Mouse (Mus musculus) kidney, adult 2 months (tissue): ENCODE results near the gene Cmss1. TPM values are rescaled to one million over a fixed set of nuclear protein-coding genes. Genes with fewer than 3 reads are reported as not detected.

ENCODE experiments used
- DNase-seq: peaks from one replicate; pipeline ENCODE4 v3.0.0; 2021
- H3K27ac ChIP-seq: fragments of 200-500 bp; 2 replicates; pipeline ENCODE4 v1.5.1; 2012; ENCODE audit warnings: low read depth, low read length, control low read depth, inconsistent platforms; ENCODE audit not compliant: insufficient read depth
- H3K27me3 ChIP-seq: fragments of 200-500 bp; replicated peaks from 2 replicates; pipeline ENCODE4 v1.6.1; 2012; ENCODE audit warnings: mild to moderate bottlenecking, moderate library complexity, low read length, inconsistent platforms; ENCODE audit not compliant: control insufficient read depth, insufficient read depth
- H3K36me3 ChIP-seq: fragments of 200-500 bp; 2 replicates; pipeline ENCODE4 v1.6.1; 2012; ENCODE audit warnings: mild to moderate bottlenecking, moderate library complexity, low read length, inconsistent platforms; ENCODE audit not compliant: control insufficient read depth, insufficient read depth
- H3K4me1 ChIP-seq: fragments of 200-500 bp; 2 replicates; pipeline ENCODE4 v1.6.1; 2011; ENCODE audit warnings: low read length; ENCODE audit not compliant: control insufficient read depth, insufficient read depth
- H3K4me3 ChIP-seq: fragments of 200-500 bp; 2 replicates; pipeline ENCODE4 v1.5.1; 2011; ENCODE audit warnings: mild to moderate bottlenecking, low read depth, low read length, control low read depth; ENCODE audit not compliant: insufficient read depth
- CTCF ChIP-seq: fragments of 200-500 bp; conservative IDR thresholded peaks from 2 replicates; pipeline ENCODE4 v1.5.1; 2011; ENCODE audit warnings: low read depth, mild to moderate bottlenecking, control low read depth, low read length, moderate library complexity, mixed read lengths; ENCODE audit not compliant: insufficient read depth, insufficient read length
- POLR2A ChIP-seq: fragments of 200-500 bp; IDR thresholded peaks from one replicate; pipeline ENCODE4 v1.6.1; 2011; ENCODE audit warnings: low read depth, low read length, control low read depth
- WGBS: fragments of 180-500 bp; shearing (Covaris S2); methylation state at CpG from one replicate; pipeline ENCODE4 v1.1.7; 2018; 5-methylcytosine and 5-hydroxymethylcytosine counted together
- polyA plus RNA-seq: library from polyadenylated mRNA; depleted of rRNA; stranded (reverse); fragments of >200 nt; gene quantifications from 2 replicates; pipeline ENCODE4 v1.2.3, GENCODE M21; 2012

Cmss1 gene
- polyA plus RNA-seq, 1 experiment, result 7.2 TPM

DNA sequence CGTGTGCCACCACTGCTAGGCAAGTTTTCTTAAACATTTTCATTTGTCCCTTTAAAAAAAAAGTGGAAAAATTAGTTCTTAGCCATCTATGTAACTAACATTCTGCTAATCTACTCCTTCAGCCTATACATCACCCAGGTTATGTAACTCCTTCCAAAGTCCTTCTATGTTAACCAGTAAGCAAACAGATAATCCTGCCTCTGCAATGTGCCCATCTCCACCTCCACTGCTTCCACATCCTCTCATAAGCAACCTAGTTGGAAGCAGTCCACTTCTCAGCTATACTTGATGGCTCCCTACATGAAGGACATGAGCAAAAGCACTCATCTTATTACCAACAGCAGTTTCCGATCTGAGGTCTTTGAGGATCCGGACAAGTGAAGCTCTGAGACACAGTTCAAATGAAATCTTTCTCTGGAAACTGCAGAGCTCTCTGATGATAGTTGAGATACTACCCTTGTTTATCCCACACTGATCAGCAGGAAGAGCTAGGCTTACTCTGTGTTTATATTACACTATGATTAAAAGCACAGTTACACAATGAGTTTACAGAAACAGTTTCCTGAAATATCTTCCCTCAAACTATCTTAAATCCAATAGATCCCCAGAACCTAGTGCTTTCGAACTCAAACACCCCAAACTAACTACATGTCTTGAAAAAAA is 9.2 kb downstream of the Cmss1 start:
- H3K27me3 ChIP-seq, result no peaks in the 10 kb centered on the region
- H3K4me3 ChIP-seq, result no peak overlapping the region
- H3K4me1 ChIP-seq, result no peaks in the 10 kb centered on the region
- no peak for DNase-seq
- WGBS, result 89% methylated on average over 4 of the region's 4 CpGs
- no peaks in the 10 kb centered on the region for H3K36me3 ChIP-seq
- TF ChIP-seq POLR2A (no peak), CTCF (no peak)
- H3K27ac ChIP-seq, result no peak overlapping the region

DNA sequence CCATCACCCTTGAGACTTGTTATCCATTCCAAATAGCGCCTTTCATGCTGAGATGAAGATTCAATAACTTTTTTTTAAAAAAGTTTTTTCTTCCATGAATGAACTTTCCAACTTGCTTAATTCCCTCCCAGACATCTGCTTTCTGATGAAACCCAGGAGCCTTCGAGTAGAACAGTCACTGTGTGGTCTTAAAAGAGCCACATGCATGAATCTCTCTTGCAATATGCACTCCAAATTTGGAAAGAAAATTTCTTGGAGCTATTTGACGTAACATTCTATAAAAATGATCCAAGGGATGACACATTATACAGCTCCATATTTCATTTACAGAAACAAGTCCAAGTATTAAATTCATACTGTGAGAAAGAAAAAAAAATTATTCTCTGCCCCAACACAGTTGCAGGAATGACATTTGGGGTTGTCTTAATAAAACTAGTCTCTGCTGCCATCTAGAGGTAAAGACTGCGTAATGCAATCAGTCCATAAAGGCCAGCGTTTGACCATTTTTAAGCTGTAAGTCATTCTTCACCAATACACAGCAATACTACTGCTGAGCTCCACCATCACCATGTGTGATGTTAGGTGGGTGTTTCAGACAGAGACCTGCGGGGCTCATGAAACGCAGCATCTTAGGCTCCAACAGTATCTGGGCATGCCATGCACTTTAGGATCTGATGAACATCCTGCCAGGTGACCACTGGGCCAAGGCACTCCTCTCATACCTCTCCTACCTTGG is 13.1 kb downstream of the Cmss1 start:
- Histone ChIP-seq H3K27ac (no peak overlapping the region), H3K27me3 (no peaks in the 10 kb centered on the region), H3K36me3 (no peaks in the 10 kb centered on the region), H3K4me3 (no peak overlapping the region), H3K4me1 (no peaks in the 10 kb centered on the region)
- WGBS, result 32% methylated on average over 7 of the region's 7 CpGs
- TF ChIP-seq CTCF (peak; percentile 34), POLR2A (no peak)
- peak; percentile 70 for DNase-seq

- Histone ChIP-seq H3K4me3 (no peak overlapping the region), H3K36me3 (no peaks in the 10 kb centered on the region), H3K27me3 (no peaks in the 10 kb centered on the region), H3K4me1 (peaks cover 5% of the 10 kb centered on the region; the same call in 1 of the 2 replicates), H3K27ac (no peak overlapping the region)
- TF ChIP-seq CTCF, result no peak
- no peak for TF ChIP-seq POLR2A
- 25% methylated on average over 3 of the region's 3 CpGs for WGBS
- no peak for DNase-seq
Measured at GRCm38 (mm10) chr16:57585201-57585600, 21.5 kb downstream of the Cmss1 start.

DNA sequence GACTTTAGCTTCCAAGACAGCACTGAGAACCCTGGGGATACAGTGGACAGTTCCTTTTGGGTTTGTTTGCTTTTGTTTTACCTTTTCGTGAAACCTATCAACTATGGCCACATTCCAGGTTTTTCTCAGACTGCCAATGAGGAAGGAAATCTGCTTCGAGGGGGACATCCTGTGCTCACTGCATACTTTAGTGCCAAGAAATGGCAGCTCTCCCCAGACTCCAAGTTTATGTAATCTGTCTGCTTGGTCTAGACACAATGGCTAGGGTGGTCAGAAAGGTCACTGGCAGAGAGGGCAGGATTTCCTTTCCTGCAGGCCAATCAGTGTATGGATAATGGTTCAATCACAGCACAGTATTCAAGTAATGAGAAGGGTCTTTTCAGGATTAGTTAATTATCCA is 24.7 kb downstream of the Cmss1 start:
- TF ChIP-seq POLR2A (no peak), CTCF (no peak)
- DNase-seq, result peak; percentile 79
- Histone ChIP-seq H3K4me1 (peaks cover 5% of the 10 kb centered on the region; the same call in 1 of the 2 replicates), H3K27ac (no peak overlapping the region; the same call in 1 of the 2 replicates), H3K36me3 (no peaks in the 10 kb centered on the region), H3K27me3 (no peaks in the 10 kb centered on the region), H3K4me3 (no peak overlapping the region)
- 52% methylated on average over 2 of the region's 2 CpGs for WGBS

DNA sequence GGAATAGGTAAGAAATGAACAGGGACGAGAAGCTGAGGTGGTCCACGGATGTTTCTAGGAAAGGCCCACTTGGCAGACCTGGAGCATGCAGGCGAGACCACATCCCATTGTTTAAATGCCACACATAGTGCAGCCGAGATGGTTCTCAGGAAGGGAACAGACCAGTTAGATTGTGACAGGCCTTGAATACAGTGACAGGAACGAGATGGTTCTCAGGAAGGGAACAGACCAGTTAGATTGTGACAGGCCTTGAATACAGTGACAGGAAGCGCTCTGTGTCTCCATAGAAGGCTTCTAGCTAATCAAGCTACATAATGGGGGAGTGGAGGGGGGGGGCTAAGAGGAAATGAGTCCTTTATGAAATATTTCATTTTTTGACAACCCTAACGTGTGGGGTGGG is 26.6 kb downstream of the Cmss1 start:
- peak; percentile 40 for DNase-seq
- no peaks in the 10 kb centered on the region for H3K36me3 ChIP-seq
- H3K27me3 ChIP-seq, result no peaks in the 10 kb centered on the region
- peak overlapping the region; percentile 16; the same call in 1 of the 2 replicates for H3K27ac ChIP-seq
- WGBS, result 72% methylated on average over 7 of the region's 7 CpGs
- H3K4me1 ChIP-seq, result peaks cover 2% of the 10 kb centered on the region; the same call in 1 of the 2 replicates
- TF ChIP-seq POLR2A (no peak), CTCF (no peak)
- no peak overlapping the region for H3K4me3 ChIP-seq

GRCm38 (mm10) chr16:57577519-57577918 is 29.1 kb downstream of the Cmss1 start:
- no peak overlapping the region for H3K4me3 ChIP-seq
- peaks cover 2% of the 10 kb centered on the region; the same call in 1 of the 2 replicates for H3K4me1 ChIP-seq
- DNase-seq, result no peak
- no peak overlapping the region for H3K27ac ChIP-seq
- H3K36me3 ChIP-seq, result no peaks in the 10 kb centered on the region
- 87% methylated on average over 1 of the region's 1 CpGs for WGBS
- no peaks in the 10 kb centered on the region for H3K27me3 ChIP-seq
- TF ChIP-seq POLR2A (no peak), CTCF (no peak)

- Histone ChIP-seq H3K27me3 (no peaks in the 10 kb centered on the region), H3K27ac (no peak overlapping the region), H3K4me1 (no peaks in the 10 kb centered on the region), H3K4me3 (no peak overlapping the region), H3K36me3 (no peaks in the 10 kb centered on the region)
- TF ChIP-seq CTCF, result no peak
- whole genome bisulfite sequencing, result 98% methylated on average over 1 of the region's 1 CpGs
- no peak for DNase-seq
Measured at GRCm38 (mm10) chr16:57575764-57576388, 30.8 kb downstream of the Cmss1 start.
